Mouse (Mus musculus): ENCODE measurements around the gene Prkca. TPM values are rescaled to one million over a fixed set of nuclear protein-coding genes. Genes with fewer than 3 reads are reported as not detected.

Gene Prkca
- total RNA-seq, 2 experiments from 2014 or later, result 211 to 241 TPM

GRCm38 (mm10) chr11:108303787-108304186 lies 39.9 kb downstream of the Prkca start:
- Histone ChIP-seq H3K4me3 (no peak overlapping the region), H3K27ac (no peak overlapping the region)
- no peak for DNase-seq (ENCODE audit: low spot score in 2 of 2)
- no peak for TF ChIP-seq CTCF (conservative IDR thresholded peaks at IDR 0.05)

GRCm38 (mm10) chr11:108301796-108302490 lies 41.8 kb downstream of the Prkca start:
- Histone ChIP-seq H3K27ac (no peak overlapping the region), H3K4me3 (no peak overlapping the region)
- no peak for DNase-seq (ENCODE audit: low spot score in 2 of 2)
- no peak for TF ChIP-seq CTCF (conservative IDR thresholded peaks at IDR 0.05)

- no peak overlapping the region for H3K4me3 ChIP-seq
- no peak overlapping the region for H3K27ac ChIP-seq
- TF ChIP-seq CTCF (conservative IDR thresholded peaks at IDR 0.05), result no peak
- DNase-seq (ENCODE audit: low spot score in 2 of 2), result no peak
Measured at GRCm38 (mm10) chr11:108301036-108301435, 42.7 kb downstream of the Prkca start.

GRCm38 (mm10) chr11:108300443-108300842 lies 43.3 kb downstream of the Prkca start:
- DNase-seq (ENCODE audit: low spot score in 2 of 2), result no peak
- no peak for TF ChIP-seq CTCF (conservative IDR thresholded peaks at IDR 0.05)
- H3K27ac ChIP-seq, result no peak overlapping the region

GRCm38 (mm10) chr11:108299913-108300312 lies 43.8 kb downstream of the Prkca start:
- TF ChIP-seq CTCF (conservative IDR thresholded peaks at IDR 0.05), result no peak
- no peak overlapping the region for H3K27ac ChIP-seq
- no peak for DNase-seq (ENCODE audit: low spot score in 2 of 2)
- H3K4me3 ChIP-seq, result no peak overlapping the region

More at GRCm38 (mm10) chr11:108300443-108300842, 43.3 kb downstream of the Prkca start:
- no peak overlapping the region for H3K4me3 ChIP-seq

GRCm38 (mm10) chr11:108297956-108298355 lies 45.8 kb downstream of the Prkca start:
- no peak for TF ChIP-seq CTCF (conservative IDR thresholded peaks at IDR 0.05)
- no peak for DNase-seq (ENCODE audit: low spot score in 2 of 2)
- H3K27ac ChIP-seq, result no peak overlapping the region
- no peak overlapping the region for H3K4me3 ChIP-seq

GRCm38 (mm10) chr11:108295373-108295772 lies 48.4 kb downstream of the Prkca start:
- no peak for DNase-seq (ENCODE audit: low spot score in 2 of 2)
- no peak for TF ChIP-seq CTCF (conservative IDR thresholded peaks at IDR 0.05)
- Histone ChIP-seq H3K4me3 (no peak overlapping the region), H3K27ac (no peak overlapping the region)

GRCm38 (mm10) chr11:108294305-108294813 lies 49.4 kb downstream of the Prkca start:
- no peak overlapping the region for H3K27ac ChIP-seq
- TF ChIP-seq CTCF (conservative IDR thresholded peaks at IDR 0.05), result no peak
- no peak overlapping the region for H3K4me3 ChIP-seq
- no peak for DNase-seq (ENCODE audit: low spot score in 2 of 2)

- H3K4me3 ChIP-seq, result no peak overlapping the region
- H3K27ac ChIP-seq, result no peak overlapping the region
- no peak for DNase-seq (ENCODE audit: low spot score in 2 of 2)
- no peak for TF ChIP-seq CTCF (conservative IDR thresholded peaks at IDR 0.05)
Measured at GRCm38 (mm10) chr11:108293843-108294242, 49.9 kb downstream of the Prkca start.

GRCm38 (mm10) chr11:108289192-108289591 lies 54.5 kb downstream of the Prkca start:
- no peak overlapping the region for H3K4me3 ChIP-seq
- no peak for DNase-seq (ENCODE audit: low spot score in 2 of 2)
- H3K27ac ChIP-seq, result no peak overlapping the region
- TF ChIP-seq CTCF (conservative IDR thresholded peaks at IDR 0.05), result no peak

GRCm38 (mm10) chr11:108287321-108287720 lies 56.4 kb downstream of the Prkca start:
- DNase-seq (ENCODE audit: low spot score in 2 of 2), result no peak
- H3K27ac ChIP-seq, result no peak overlapping the region
- H3K4me3 ChIP-seq, result no peak overlapping the region
- TF ChIP-seq CTCF (conservative IDR thresholded peaks at IDR 0.05), result no peak

- Histone ChIP-seq H3K27ac (no peak overlapping the region), H3K4me3 (no peak overlapping the region)
- TF ChIP-seq CTCF (conservative IDR thresholded peaks at IDR 0.05), result no peak
- DNase-seq (ENCODE audit: low spot score in 2 of 2), result no peak
Measured at GRCm38 (mm10) chr11:108285046-108285445, 58.7 kb downstream of the Prkca start.

- H3K27ac ChIP-seq, result no peak overlapping the region
- no peak for DNase-seq (ENCODE audit: low spot score in 2 of 2)
- H3K4me3 ChIP-seq, result no peak overlapping the region
- TF ChIP-seq CTCF (conservative IDR thresholded peaks at IDR 0.05), result no peak
Measured at GRCm38 (mm10) chr11:108282850-108283459, 60.8 kb downstream of the Prkca start.
